Mouse (Mus musculus) layer of hippocampus, adult 2 months (tissue): ENCODE results near the gene Fntb. TPM values are rescaled to one million over a fixed set of nuclear protein-coding genes. Genes with fewer than 3 reads are reported as not detected.

Experiments used
- DNase-seq, 2 experiments: peaks; one replicate each; pipeline ENCODE4 v3.0.0; 2022; ENCODE audit warnings: low spot score in 2 of 2
- H3K27ac ChIP-seq: fragments of 200-600 bp; 2 replicates; pipeline ENCODE4 v1.8.1; 2022
- H3K4me3 ChIP-seq: fragments of 200-600 bp; 2 replicates; pipeline ENCODE4 v1.8.1; 2022; ENCODE audit warnings: mild to moderate bottlenecking
- CTCF ChIP-seq: fragments of 200-600 bp; conservative IDR thresholded peaks from 2 replicates; pipeline ENCODE4 v1.8.1; 2022; ENCODE audit warnings: antibody characterized with exemption, mild to moderate bottlenecking, moderate library complexity
- total RNA-seq, 2 experiments: library from RNA; stranded (reverse); gene quantifications; 2 replicates each; pipeline ENCODE4 v1.2.3; 2021

The Fntb gene
- total RNA-seq, 2 experiments from 2014 or later = 24.8 to 26.2 TPM

DNA sequence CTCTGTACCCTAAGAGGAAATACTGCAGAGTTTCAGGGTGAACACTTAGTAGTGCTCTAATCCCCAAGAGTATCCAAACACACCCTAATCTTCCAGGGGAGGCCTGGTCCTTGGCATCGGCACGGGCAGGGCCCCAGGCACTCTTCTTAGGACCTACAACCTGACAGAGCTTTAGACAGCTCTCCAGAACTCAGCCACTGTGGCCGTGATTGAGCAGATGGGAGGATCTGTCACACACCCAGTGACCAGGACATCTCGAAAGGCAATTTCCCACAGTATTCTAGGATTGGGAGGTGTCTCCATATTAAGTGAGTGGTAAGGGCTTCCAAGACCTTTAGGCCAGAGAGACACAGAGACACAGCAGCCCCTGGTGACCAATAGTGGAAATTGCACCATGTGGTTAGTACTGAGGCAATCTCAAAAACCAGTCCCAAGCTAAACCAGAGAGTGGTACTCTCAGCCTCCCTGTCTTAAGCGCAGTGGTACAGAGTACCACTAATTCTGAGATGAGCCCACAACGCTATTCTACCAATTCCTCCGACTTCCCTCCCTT is 38.4 kb downstream of the Fntb start:
- Histone ChIP-seq H3K27ac (no peak overlapping the region), H3K4me3 (no peak overlapping the region)
- DNase-seq = peak in 1 of 2 experiments; percentile 44
- TF ChIP-seq CTCF = peak; percentile 87

DNA sequence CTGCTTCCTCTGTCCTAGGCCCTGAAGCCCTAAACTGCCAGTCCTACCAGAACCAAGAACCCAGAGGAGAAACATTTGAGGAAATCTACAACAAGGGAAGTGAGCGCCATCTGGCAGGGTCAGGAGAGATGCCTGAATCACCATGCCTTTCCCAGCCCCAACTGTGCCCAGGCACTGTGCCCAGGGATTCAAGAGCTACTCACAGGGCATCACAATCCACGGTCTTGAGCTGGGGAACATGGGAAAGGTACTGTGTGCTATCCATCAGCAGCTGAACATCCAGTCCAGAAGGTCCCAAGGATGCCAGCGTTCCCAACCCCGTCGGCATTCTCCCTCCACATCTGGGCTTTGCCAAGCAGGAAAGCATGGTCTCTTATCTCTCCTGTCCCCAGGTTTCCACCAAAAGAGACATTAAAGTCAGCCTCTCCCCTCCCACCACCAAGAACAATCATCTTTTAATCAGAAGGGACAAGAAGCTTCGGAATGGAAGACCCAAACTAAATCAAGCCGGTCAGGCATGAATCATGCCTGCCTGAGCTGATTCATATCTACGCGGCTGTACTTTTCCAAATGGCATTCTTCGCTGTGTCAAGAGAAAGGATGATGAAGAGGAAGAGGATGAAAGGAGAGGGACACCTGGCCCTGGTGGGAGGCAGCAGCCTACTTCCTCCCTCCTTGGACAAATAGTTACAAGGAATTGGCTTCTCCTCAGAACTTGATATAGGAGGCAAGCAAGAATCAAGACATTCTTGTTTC is 39.8 kb downstream of the Fntb start:
- DNase-seq = no peak
- TF ChIP-seq CTCF = no peak
- peak overlapping the region; percentile 1; the same call in 1 of the 2 replicates for H3K27ac ChIP-seq
- H3K4me3 ChIP-seq = no peak overlapping the region

DNA sequence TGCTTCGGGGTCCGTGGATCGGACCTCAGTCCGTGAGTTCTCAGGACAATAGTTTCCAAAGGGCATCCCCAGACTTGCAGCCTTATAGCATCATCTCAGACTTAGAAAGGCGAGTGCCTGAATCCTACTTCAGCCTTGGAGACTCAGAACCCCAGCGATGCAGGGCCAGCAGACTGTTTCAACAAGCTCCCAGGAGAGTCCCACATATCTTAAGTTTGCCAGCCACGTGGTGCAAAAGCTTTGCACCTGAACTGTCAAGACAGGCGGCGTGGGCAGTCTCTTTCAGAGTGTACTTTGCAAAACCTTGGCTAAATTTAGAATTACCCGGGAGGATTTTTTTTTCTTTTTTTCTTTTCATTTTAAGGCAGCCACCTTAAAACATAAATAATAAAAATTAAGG is 42.4 kb downstream of the Fntb start:
- no peak for DNase-seq
- no peak overlapping the region for H3K27ac ChIP-seq
- no peak for TF ChIP-seq CTCF
- H3K4me3 ChIP-seq = no peak overlapping the region

DNA sequence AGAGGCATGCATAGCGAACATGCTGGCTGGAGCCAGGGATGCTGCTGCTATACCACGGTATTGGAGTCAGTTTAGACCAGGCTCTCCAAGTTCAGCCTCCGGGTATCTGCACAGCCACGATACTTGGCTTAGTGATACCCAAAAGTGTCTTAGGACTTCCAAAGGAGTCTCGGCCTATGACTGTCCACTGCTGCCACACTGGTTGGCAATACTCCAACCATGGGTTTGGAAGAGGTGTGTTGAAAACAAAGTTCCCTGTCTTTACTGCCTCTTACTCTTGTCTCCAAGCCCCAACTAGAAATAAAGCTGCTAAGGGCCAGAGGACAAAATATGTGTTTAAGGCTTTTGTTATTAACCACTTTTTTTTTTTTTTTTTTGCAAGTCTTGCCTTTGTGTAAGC is 45.1 kb downstream of the Fntb start:
- no peak for DNase-seq
- H3K27ac ChIP-seq = no peak overlapping the region
- TF ChIP-seq CTCF = no peak
- H3K4me3 ChIP-seq = no peak overlapping the region

DNA sequence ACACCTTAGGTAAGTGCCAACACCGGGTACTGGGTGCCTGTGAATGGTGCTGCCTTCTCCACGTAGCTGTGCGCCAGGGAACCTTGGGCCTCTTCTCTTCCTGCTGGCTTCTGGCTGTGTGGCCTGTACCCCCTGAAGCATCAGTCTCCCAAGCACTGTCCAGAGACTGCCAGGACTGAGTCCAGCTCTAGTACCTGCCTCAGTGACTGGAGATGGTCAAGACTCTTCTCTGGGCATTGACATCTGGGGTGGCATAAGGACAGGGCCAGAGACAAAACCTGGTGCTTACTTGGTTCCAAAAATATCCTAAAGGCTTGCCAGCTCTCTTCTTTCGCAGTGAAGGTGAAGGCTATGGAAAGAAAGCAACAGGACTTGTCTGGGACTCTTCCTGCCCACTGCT is 45.6 kb downstream of the Fntb start:
- no peak for DNase-seq
- TF ChIP-seq CTCF = no peak
- Histone ChIP-seq H3K4me3 (no peak overlapping the region), H3K27ac (no peak overlapping the region)

DNA sequence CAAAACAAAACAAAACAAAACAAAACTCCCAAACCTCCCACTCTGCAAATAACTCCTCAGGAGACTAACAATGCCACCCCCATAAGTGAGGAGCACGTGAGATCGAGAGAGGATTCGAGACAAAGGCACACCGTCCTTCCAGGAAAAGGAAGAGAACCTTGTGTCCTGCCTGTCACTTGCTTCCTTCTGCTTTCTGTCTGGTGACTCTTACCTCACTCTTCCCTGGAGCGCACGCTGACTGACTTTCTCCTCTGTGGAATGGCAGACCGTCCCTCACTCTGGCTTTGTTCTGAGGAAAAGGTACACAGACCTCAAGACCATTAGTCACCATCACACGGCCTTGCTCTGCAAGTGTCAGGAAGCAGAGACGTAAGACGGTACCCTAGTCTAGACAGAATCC is 48.2 kb downstream of the Fntb start:
- DNase-seq = no peak
- H3K27ac ChIP-seq = no peak overlapping the region
- TF ChIP-seq CTCF = no peak

DNA sequence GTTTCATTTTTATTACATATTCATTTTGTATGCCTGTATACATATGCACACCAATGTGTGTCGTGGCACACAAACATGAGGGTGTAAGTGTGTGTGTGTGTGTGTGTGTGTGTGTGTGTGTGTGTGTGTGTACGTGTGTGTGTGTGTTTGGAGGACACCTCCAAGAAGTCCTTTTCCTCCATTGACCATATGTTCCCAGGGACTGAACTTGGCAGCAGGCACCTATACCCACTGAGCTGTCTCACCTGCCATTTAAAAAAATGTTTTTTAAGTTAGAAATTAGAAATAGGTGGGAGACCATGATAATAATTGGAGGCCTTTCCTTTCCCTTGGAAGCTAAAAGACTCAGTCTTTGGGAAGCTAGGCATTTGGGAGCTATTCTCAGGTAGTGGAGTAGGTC is 48.7 kb downstream of the Fntb start:
- no peak for TF ChIP-seq CTCF
- DNase-seq = no peak
- no peak overlapping the region for H3K27ac ChIP-seq
- H3K4me3 ChIP-seq = no peak overlapping the region

More for the DNA sequence above, 48.2 kb downstream of the Fntb start:
- H3K4me3 ChIP-seq = no peak overlapping the region

DNA sequence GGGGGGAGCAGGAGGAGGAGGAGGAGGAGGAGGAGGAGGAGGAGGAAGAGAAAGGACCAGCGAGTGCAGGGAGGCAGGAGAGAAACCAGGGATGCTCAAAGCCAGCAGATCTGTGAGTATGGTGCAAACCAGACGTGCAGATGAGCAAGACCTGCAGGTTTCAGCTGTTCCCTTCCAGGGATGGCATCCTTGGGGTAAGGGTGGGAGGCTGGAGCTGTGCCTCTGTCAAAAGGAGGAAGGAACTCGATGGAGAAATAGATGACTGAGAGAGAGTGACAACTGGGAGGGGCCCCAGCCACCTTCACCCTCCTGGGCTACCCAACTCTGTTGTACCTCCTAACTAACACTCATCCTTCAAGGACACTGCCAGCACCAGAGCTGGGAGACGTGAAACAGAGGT is 51.3 kb downstream of the Fntb start:
- no peak for TF ChIP-seq CTCF
- 0 out of 2 replicates have a peak overlapping the region, but pooled peaks have one; percentile 50 for H3K27ac ChIP-seq
- H3K4me3 ChIP-seq = no peak overlapping the region
- no peak for DNase-seq

DNA sequence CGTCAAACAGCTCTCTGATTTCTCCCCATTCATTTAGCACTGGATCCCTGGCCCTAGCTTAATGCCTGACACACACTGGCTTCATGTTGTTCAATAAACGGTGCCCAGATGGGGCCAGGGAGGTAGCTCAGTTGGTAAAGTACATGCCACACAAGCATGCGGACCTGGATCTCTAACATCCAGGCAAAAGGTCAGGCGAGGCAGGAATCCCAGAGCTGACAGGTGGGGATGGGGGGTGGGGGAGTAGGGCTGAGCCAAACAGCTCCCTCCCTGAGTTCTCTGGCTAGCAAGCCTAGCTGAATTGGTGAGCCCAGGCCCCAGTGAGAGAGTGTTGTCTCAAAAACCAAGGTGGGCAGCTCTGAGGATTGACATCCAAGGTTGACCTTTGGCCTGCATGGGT is 51.8 kb downstream of the Fntb start:
- Histone ChIP-seq H3K4me3 (no peak overlapping the region), H3K27ac (peak overlapping the region; percentile 50; the same call in 1 of the 2 replicates)
- DNase-seq = no peak
- no peak for TF ChIP-seq CTCF

DNA sequence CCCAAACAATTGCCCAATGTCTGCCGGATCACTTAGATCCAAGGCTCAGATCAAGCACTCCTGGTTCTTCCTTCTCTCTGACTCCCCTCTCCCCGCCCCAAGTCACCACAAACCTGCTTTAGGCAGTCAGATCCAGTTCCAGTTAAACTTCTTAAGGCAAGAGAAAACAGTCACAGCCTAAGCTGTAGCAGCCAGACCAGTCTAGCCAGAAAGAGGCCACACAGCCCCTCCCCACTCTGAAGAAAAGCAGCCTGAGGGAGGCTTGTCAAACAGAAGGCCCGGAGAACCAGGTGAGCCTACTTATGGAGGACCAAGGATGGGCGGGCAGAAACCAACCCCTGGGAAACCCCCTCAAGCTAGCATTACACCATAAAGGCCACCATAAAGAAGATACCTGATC is 52.7 kb downstream of the Fntb start:
- no peak for DNase-seq
- TF ChIP-seq CTCF = no peak
- Histone ChIP-seq H3K27ac (peak overlapping the region; percentile 50), H3K4me3 (no peak overlapping the region)

DNA sequence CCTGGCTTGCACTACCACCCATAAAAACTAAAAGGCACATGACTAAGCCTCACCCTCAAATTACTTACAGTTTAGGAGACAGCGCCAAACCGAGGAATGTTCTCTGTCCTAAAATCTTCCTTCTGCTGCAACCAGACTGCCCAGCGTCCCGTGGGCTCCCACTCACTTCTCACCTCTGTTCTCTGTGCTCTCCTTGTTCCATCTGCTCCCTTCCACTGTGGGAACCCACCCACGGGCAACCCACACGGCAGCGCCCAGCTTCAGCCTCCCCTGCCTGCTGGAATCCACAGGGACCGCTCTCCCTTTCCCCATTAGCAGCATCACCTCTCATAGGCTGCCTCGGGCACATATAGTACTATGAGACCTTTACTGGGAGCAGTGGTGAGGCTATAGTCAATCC is 53.5 kb downstream of the Fntb start:
- Histone ChIP-seq H3K4me3 (peak overlapping the region; percentile 27; the same call in 1 of the 2 replicates), H3K27ac (peak overlapping the region; percentile 50)
- TF ChIP-seq CTCF = no peak
- peak; percentile 51 to 53 for DNase-seq

DNA sequence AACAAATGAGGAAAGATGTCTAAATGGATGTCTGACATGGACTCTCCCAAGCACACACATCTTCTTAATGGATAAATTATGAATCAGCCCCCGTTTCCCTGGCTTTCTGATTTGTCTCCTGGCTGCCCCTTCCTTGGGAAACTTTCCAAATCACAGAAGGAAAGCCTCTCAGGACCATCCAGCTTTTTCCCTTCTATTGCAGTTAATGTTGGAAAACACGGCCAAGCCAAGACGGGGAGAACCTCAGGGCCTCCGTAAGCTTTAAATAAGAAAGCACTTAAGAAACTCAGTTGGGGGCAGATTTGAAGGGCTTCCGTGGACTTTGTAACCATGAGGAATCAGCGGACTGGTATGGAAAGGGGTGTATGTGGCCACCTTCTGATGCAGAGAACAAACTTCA is 54.4 kb downstream of the Fntb start:
- no peak for TF ChIP-seq CTCF
- DNase-seq = no peak
- no peak overlapping the region for H3K4me3 ChIP-seq
- peak overlapping the region; percentile 50; the same call in 1 of the 2 replicates for H3K27ac ChIP-seq

DNA sequence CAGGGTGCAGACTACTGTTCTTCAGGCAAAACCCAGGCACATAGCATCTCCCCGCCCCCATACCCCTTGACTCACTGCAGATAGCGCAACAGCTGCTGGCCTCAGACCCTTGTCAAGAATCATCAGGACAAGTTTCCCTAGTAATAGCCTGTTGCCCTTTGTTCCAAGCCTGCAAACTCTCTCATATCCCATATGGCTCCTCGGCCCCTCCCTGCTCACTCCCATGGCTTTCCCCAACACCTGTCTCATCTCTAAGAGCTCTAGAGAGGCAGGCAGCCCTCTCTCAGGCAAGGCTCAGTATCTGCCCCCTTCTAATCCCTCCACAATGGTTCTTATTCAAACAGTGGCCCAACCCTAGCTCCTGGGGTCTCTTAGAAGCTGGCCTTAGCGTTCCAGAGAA is 55.2 kb downstream of the Fntb start:
- Histone ChIP-seq H3K4me3 (peak overlapping the region; percentile 79), H3K27ac (peak overlapping the region; percentile 91; the same call in 1 of the 2 replicates)
- no peak for DNase-seq
- no peak for TF ChIP-seq CTCF
